Mouse (Mus musculus) heart, adult 2 months (tissue): ENCODE data around the gene Mllt1. TPM values are rescaled to one million over a fixed set of nuclear protein-coding genes. Genes with fewer than 3 reads are reported as not detected.
A peak's percentile ranks its signal among the peaks of the same experiment; 100 is the strongest.

ENCODE experiments used
- DNase-seq, 2 experiments: peaks; one replicate each; pipeline ENCODE4 v3.0.0; 2021
- H3K27ac ChIP-seq: fragments of 200-600 bp; 2 replicates; pipeline ENCODE4 v1.8.1; 2022
- H3K27me3 ChIP-seq: fragments of 200-500 bp; 2 replicates; pipeline ENCODE4 v1.6.1; 2012; ENCODE audit warnings: mild to moderate bottlenecking, low read length, inconsistent platforms, mixed read lengths; ENCODE audit not compliant: control insufficient read depth, insufficient read depth
- H3K36me3 ChIP-seq: fragments of 200-500 bp; 2 replicates; pipeline ENCODE4 v1.6.1; 2012; ENCODE audit warnings: low read length, inconsistent platforms; ENCODE audit not compliant: control insufficient read depth, insufficient read depth
- H3K4me1 ChIP-seq: fragments of 200-500 bp; 2 replicates; pipeline ENCODE4 v1.6.1; 2011; ENCODE audit warnings: low read length; ENCODE audit not compliant: control insufficient read depth, insufficient read depth
- H3K4me3 ChIP-seq: fragments of 200-600 bp; 2 replicates; pipeline ENCODE4 v1.8.1; 2022
- H3K79me2 ChIP-seq: fragments of 200-500 bp; replicated peaks from 2 replicates; pipeline ENCODE4 v1.6.1; 2012; ENCODE audit warnings: mild to moderate bottlenecking, inconsistent platforms, low read length, moderate library complexity, mixed read lengths; ENCODE audit not compliant: control insufficient read depth, insufficient read depth
- H3K9ac ChIP-seq: fragments of 200-500 bp; 2 replicates; pipeline ENCODE4 v1.6.1; 2012; ENCODE audit warnings: low read depth, mild to moderate bottlenecking, control low read depth, inconsistent platforms, low read length, mixed read lengths
- CTCF ChIP-seq: fragments of 200-600 bp; IDR thresholded peaks from 2 replicates; pipeline ENCODE4 v1.8.1; 2022; ENCODE audit warnings: antibody characterized with exemption, mild to moderate bottlenecking, moderate library complexity
- EP300 ChIP-seq: fragments of 200-500 bp; IDR thresholded peaks from 2 replicates; pipeline ENCODE4 v1.6.1; 2011; ENCODE audit warnings: low read depth, low read length, control low read depth; ENCODE audit not compliant: insufficient read depth
- POLR2A ChIP-seq: fragments of 200-500 bp; IDR thresholded peaks from 2 replicates; pipeline ENCODE4 v1.6.1; 2011; ENCODE audit warnings: mild to moderate bottlenecking, low read depth, low read length, control low read depth; ENCODE audit not compliant: insufficient read depth
- WGBS: fragments of 180-500 bp; shearing (Covaris S2); methylation state at CpG from one replicate; pipeline ENCODE4 v1.1.7; 2018; 5-methylcytosine and 5-hydroxymethylcytosine counted together
- intact Hi-C: fragments of 180-260 bp; cut with DNase I; formaldehyde crosslinking; loops from one replicate; pipeline ENCODE4 v1.15.1; 2025
- polyA plus RNA-seq: library from polyadenylated mRNA; depleted of rRNA; stranded (reverse); fragments of >200 nt; gene quantifications from 2 replicates; pipeline ENCODE4 v1.2.3, GENCODE M21; 2012
- total RNA-seq, 2 experiments: library from RNA; stranded (reverse); gene quantifications; 2 replicates each; pipeline ENCODE4 v1.2.3; 2021

The Mllt1 gene
- total and polyA plus RNA-seq, 3 experiments, result 25.3 to 27.2 (median 27.2) TPM

- Histone ChIP-seq H3K9ac (no peak overlapping the region), H3K36me3 (no peaks in the 10 kb centered on the region), H3K79me2 (no peaks in the 10 kb centered on the region), H3K27me3 (peaks cover 2% of the 10 kb centered on the region; the same call in 1 of the 2 replicates), H3K4me1 (no peaks in the 10 kb centered on the region), H3K4me3 (no peak overlapping the region), H3K27ac (no peak overlapping the region)
- 77% methylated on average over 7 of the region's 7 CpGs for WGBS
- TF ChIP-seq EP300 (no peak), CTCF (no peak), POLR2A (no peak)
- no peak for DNase-seq
- intact Hi-C loops, result no loop called here
These were observed 19.7 kb upstream of the Mllt1 start for GRCm38 (mm10) chr17:56954871-56955270.

DNA sequence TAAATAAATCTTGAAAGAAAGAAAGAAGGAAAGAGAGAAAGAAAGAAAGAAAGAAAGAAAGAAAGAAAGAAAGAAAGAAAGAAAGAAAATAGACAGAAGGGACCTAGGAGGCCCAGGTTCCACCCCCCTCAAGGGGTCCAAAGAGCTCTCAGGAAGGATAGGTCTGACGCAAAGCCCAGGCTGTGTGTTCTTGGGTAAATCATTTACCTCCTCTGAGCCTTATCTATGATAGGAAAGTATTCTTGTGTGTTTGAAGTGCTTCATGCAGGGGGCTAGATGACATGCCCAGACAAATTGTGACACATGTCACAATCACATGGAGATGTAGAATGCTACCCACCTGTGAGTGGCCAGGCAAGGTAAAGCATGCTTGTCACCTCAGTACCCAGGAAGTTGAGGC, 17.4 kb upstream of the Mllt1 start:
- H3K27me3 ChIP-seq, result no peaks in the 10 kb centered on the region
- WGBS, result 89% methylated on average over 1 of the region's 1 CpGs
- H3K79me2 ChIP-seq, result no peaks in the 10 kb centered on the region
- no peaks in the 10 kb centered on the region for H3K36me3 ChIP-seq
- H3K27ac ChIP-seq, result no peak overlapping the region
- H3K4me1 ChIP-seq, result no peaks in the 10 kb centered on the region
- TF ChIP-seq CTCF (no peak), EP300 (no peak), POLR2A (no peak)
- no peak overlapping the region for H3K9ac ChIP-seq
- intact Hi-C loops, result no loop called here
- H3K4me3 ChIP-seq, result no peak overlapping the region
- DNase-seq, result no peak

DNA sequence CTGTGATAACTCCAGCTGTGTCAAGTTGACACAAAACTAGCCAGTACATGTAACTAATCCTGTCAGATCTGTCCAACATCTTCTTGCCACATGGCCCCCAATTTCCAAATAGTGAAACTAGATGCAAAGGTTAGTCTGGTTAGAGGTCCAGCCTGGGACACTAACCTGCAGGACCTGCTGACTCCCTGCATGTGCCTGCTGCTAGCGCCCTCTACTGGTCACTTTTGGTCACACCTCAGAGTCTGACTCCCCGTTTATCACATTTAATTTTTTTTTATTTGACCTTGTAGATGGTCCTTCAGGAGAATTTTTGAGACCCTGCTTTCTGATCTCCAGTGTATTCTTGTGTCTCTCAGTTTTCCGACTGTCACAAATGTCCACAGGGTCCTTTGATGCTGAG, 15.7 kb upstream of the Mllt1 start:
- no peak overlapping the region for H3K4me3 ChIP-seq
- H3K4me1 ChIP-seq, result no peaks in the 10 kb centered on the region
- no peak overlapping the region for H3K27ac ChIP-seq
- no peaks in the 10 kb centered on the region for H3K36me3 ChIP-seq
- DNase-seq, result peak; percentile 38 to 70
- no peaks in the 10 kb centered on the region for H3K27me3 ChIP-seq
- intact Hi-C loops, result loop anchor here (1.0 to 2.0 kb wide), 2 partner anchors 54 to 142 kb away; no protein-coding TSS in a partner anchor
- 15% methylated on average over 3 of the region's 3 CpGs for whole genome bisulfite sequencing
- H3K79me2 ChIP-seq, result no peaks in the 10 kb centered on the region
- H3K9ac ChIP-seq, result no peak overlapping the region
- TF ChIP-seq POLR2A (no peak), CTCF (peak; percentile 94), EP300 (0 out of 2 replicates have a peak, but pooled peaks have one; percentile 49)

GRCm38 (mm10) chr17:56938751-56939150, 3.5 kb upstream of the Mllt1 start:
- no peaks in the 10 kb centered on the region for H3K27me3 ChIP-seq
- H3K36me3 ChIP-seq, result no peaks in the 10 kb centered on the region
- H3K79me2 ChIP-seq, result peaks cover 3% of the 10 kb centered on the region
- 85% methylated on average over 4 of the region's 4 CpGs for WGBS
- intact Hi-C loops, result loop anchor here (5.0 kb wide), 2 partner anchors 106 to 131 kb away; partner anchors contain the start of gene Rfx2
- no peak for TF ChIP-seq EP300
- TF ChIP-seq CTCF, result no peak
- TF ChIP-seq POLR2A, result no peak
- H3K27ac ChIP-seq, result no peak overlapping the region
- no peak for DNase-seq
- H3K4me3 ChIP-seq, result no peak overlapping the region
- no peak overlapping the region for H3K9ac ChIP-seq
- H3K4me1 ChIP-seq, result no peaks in the 10 kb centered on the region

DNA sequence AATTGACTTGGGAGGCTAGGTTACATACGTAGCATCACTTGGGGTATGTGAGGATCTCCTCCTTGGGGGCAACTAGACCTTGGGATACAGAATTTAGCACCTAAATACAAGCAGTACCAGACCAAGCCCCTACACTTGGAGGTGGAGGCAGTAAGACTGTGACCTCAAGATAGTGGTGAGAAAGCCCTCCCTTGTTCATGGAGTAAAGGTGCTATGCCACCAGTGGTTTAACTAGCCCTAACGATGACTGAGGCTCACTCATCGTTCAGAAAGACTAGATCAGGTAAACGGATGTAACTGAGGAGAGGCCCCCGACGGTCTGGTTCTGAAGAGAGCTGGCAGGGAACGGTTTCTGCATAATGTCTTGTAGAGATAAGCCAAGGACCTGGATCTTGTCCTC, 1.5 kb upstream of the Mllt1 start:
- H3K27me3 ChIP-seq, result no peaks in the 10 kb centered on the region
- TF ChIP-seq CTCF (no peak), POLR2A (no peak), EP300 (no peak)
- H3K4me1 ChIP-seq, result no peaks in the 10 kb centered on the region; the same call in none of the 2 replicates
- DNase-seq, result no peak
- WGBS, result 92% methylated on average over 7 of the region's 7 CpGs
- no peaks in the 10 kb centered on the region for H3K36me3 ChIP-seq
- intact Hi-C loops, result loop anchor here (1.0 to 5.0 kb wide), 3 partner anchors 38 to 129 kb away; partner anchors contain the start of gene Rfx2
- H3K9ac ChIP-seq, result no peak overlapping the region
- peaks cover 3% of the 10 kb centered on the region for H3K79me2 ChIP-seq
- H3K27ac ChIP-seq, result no peak overlapping the region
- no peak overlapping the region for H3K4me3 ChIP-seq

DNA sequence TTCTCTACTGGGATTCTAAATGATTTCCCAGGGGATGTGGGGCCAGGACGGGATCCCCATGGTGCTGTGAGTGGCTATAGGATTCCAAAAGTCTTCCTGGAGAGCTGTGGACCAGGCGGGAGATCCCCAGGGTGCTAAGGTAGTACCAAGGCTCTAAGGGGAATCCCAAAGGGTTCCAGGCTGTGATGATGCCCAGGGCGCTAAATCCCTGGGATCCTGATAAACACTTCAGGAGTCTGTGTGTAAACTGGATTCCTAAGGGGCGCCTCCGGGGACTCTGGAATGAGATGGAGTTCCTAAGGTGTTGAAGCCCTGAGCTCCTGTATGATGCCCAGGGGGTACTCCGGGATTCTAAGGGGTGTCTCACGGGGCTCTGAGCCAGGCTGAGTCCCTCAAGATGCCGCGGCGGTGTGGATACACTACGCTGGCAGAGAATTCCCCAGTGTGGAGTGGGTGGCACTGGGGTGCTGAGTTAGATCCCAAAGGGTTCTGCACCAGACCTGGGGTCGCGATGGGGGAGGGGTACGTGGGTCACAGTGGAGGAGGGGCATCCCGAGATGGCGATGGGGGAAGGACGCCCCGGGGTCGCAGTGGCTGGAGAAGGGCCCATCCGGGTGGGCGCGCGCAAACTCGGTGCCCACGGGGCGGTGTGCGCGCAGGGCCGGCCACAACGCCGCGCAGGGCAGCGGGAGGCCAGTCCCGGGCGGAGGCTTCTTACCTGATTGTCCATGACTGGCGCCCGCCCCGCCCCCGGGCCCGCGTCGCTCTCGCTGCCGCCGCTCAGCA, 477 bp downstream of the Mllt1 start:
- H3K79me2 ChIP-seq, result peaks cover 6% of the 10 kb centered on the region
- peak overlapping the region; percentile 98 for H3K9ac ChIP-seq
- H3K27ac ChIP-seq, result peak overlapping the region; percentile 73
- intact Hi-C loops, result loop anchor here (5.0 kb wide), 2 partner anchors 102 to 127 kb away; partner anchors contain the start of gene Rfx2
- TF ChIP-seq CTCF (no peak), EP300 (no peak), POLR2A (no peak)
- H3K27me3 ChIP-seq, result no peaks in the 10 kb centered on the region
- no peaks in the 10 kb centered on the region; the same call in none of the 2 replicates for H3K4me1 ChIP-seq
- H3K4me3 ChIP-seq, result peak overlapping the region; percentile 96
- WGBS, result 3% methylated on average over 34 of the region's 45 CpGs
- no peaks in the 10 kb centered on the region for H3K36me3 ChIP-seq
- no peak for DNase-seq
